Mouse (Mus musculus) NIH3T3 (cell line): ENCODE measurements around the gene Kif26b.

Experiments
- DNase-seq: peaks from one replicate; pipeline ENCODE4 v3.0.0-alpha.2; 2012; ENCODE audit warnings: low read depth

Gene Kif26b

DNA sequence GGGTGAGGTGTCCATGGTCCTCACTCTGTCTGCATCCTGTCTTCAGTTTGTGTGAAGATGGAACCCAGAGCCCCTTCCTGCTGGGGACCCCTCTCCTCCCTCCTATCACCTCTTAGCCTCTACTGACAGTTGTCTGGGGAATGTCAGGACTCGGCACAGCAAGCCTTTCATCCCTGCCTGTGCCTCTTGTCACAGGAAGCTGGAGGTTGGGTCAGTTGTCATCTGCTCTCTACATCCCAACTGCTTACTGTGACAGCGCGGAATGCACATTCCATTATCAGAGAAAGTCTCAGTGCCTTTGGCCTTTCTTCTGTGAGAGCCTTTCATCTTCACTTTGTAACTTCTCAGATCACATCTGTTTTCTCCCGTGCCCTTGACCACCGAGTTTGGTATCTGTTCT, 132.6 kb downstream of the Kif26b start:
- no peak for DNase-seq

- DNase-seq = no peak
Observed at GRCm38 (mm10) chr1:178663539-178663938, 134.6 kb downstream of the Kif26b start.

DNA sequence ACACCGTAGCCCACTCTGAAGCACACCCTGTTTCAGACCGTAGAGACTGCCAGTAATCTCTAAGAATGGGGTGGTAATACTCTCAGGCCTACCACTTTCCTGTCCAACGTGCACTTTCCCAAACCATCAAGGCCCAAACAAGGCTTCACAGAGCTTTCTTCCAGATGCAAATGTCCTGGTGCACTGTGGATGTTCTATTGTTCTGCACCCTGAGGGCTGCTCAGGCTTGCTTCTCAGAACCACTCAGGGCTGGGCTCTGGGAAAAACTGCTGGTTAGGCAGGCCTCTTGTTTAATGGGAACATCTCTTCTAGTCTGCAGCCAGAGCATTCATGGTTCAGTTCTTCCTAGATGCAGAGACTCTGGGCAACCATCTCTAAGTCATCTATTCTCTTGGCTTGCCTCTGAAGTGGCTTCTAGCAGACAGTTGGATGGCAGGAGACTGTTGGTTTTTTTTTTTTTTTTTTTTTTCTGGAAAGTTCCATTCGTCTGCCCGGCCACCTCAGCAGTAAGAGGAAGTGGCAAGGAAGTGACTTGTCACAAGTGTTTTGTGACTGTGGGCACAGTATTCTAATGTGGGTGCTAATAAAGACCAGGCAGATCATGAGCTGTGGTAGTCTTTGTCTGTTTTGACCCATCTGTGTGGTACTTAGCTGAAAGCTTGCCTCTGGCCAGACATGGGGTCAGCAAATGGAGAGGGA, 135.5 kb downstream of the Kif26b start:
- no peak for DNase-seq

DNA sequence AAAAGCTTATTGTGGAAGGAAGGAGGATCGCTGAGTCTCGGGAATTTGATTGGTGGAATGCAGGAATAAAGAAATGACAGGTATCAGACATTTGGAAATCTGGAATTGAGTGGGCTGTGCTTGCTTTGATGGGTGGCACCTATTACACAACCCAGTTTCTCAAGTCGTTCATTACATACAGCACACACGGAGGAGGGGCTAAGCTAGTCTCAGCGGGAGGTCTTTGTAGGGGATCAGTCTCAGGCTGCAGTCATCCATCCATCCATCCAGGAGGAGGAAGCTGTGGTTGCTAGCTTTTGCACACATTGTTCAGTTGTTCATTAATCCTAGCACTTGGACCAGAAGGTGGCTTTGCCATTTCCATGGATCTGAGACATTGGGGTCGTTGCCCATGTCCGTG, 137.6 kb downstream of the Kif26b start:
- DNase-seq = no peak

DNA sequence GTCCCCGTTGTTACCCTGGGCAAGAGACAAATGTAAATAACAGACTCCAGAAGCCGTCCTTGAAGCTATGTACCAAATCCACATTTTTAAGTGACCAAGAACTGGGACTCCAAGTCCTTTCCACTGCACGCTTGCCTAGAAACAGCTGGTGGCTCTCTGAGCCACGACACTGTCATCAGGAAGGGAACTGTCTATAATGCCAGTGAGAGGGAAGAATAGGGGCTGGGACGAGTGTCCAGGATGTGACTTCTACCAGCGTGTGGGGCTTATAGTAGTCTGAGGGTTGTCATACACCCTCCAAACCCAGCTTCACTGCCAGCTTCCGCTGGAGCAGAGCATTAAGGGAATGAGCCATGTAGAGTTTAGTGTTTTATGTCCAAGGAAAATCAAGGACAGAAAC, 138.9 kb downstream of the Kif26b start:
- no peak for DNase-seq

DNA sequence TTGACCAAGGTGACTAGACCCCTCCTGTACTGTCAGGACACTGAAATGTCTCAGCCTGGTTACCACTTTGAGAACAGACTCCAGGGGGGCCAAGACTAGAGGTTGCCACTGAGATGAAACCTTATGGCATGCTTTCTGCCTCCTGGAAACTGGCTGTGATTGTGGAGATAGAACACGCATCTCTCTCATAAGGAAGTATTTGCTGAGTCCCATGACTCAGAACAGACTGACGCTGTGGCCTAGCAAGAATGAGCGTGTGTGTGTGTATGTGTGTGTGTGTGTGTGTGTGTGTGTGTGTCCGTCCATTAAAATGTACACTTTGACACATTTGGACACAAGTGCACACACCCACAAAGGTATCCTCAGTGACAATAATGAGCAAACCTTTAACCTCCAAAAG, 140.0 kb downstream of the Kif26b start:
- DNase-seq = no peak

GRCm38 (mm10) chr1:178673051-178673450, 144.1 kb downstream of the Kif26b start:
- DNase-seq = no peak

DNA sequence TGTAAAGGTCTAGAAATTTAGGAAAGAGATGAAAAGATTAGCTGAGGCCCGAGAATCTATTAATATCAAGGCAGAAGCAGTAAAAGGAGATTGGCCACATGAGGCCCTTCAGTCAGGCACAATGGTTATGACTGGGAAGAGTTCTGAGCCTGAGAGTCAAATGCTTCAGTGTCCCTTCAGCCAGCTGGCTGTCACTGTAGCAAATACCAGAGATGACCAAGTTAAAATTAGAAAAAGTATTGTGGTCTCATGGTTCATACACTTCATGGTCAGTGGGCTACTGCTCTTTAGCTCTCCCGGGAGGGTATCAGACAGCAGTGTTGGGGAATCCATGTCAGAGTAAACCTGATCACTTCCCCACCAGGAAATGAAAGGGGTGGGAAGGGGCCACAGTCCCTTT, 144.6 kb downstream of the Kif26b start:
- DNase-seq = no peak

DNA sequence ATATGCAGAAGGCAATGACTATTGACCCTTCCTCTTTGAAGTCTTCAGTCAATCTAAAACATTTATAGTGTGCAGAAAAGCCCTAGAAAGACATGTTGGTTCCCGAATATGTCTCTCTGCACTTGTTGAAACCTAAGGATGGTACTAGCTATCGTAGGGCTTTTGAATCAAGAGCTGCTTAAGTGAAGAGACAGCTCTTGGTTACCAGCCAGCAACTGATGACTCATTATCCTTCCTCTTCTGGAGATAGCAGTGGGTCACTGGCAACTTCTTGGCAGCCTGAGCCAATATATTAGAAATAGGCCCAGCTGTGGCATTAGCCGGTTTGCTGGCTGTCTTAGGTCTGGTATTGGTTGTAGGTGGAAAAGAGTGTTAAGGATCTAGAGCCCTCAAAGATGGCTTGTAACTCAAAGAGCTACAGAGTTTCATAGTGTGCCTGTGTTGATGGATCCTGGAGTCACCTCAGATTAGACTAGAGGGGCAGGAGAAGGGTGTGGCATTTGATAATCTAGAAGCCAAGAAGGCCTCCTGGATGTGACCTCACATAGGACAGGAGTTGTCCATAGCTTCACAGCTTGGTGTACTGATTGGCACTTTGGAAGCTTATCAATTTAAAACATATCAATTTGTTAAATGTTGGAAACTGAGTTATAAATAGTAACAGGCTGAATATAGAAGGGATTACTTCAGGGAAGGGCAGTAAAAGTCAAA, 146.8 kb downstream of the Kif26b start:
- peak; percentile 71 for DNase-seq

- no peak for DNase-seq
Observed at GRCm38 (mm10) chr1:178677160-178677559, 148.2 kb downstream of the Kif26b start.

DNA sequence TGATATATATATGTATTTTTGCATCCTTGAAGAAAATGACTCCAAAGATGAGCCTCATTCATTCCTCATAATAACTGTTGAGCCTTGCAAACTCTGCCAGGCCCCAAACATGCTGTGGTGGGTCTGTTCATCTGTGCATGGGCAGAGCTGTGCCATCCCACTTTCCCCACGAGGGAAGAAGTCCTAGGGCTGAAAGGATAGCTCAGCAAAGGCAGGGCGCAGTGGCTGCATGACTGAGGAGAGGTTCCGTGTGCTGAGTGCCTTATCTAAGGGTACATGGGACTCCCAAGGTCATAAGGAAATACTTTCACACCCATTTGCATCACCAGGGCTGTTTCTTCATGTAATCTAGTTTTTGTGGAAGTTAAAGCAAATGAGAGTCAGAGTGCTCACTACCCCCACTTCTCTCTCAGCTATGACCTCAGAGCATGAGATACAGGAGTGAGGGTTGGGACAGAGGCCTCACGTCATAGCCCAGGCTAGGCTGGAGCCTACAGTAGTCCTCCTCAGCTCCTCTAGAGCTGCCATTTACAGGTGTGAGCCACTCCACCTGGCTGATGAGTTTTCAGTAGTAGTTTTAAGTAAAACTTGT, 148.8 kb downstream of the Kif26b start:
- no peak for DNase-seq

DNA sequence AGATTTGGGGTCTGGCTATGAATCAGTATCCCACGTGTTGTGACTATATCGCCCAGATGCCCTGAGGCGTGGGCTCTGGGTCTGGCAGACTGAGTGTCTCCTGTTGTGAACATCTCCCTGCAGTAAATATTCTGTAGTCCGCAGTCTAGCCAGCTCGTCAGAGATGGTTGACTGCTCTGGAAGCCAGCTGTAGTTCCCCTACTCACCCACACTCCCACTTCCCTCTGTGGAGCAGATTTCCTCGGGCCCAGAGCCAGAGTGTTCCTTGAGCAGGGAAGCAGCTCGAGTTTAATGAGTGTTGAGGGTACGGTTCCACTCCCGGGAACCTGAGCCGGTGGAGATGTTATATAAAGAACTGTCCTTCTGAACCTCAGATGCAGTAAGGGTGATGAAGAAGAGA, 154.7 kb downstream of the Kif26b start:
- DNase-seq = no peak

GRCm38 (mm10) chr1:178684991-178685680, 156.2 kb downstream of the Kif26b start:
- DNase-seq = peak; percentile 5

DNA sequence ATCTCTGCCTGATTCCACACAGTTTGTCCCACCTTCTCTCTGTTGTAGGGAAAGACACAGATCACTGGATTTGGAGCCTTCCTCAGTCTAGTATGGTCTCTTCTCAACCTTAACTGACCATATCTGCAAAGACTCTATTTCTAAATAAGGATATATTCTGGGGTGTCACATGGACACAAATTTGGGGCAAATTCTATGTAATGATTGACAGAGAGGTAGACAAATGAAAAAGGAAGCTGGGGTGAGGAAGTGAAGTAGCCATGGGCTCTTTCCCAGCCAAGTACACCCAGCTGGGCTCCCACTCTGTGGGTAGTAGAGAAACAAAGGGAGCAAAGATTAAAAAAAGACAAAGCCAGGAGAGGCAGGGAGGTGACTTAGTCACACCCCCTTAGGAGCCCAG, 158.0 kb downstream of the Kif26b start:
- DNase-seq = no peak

DNA sequence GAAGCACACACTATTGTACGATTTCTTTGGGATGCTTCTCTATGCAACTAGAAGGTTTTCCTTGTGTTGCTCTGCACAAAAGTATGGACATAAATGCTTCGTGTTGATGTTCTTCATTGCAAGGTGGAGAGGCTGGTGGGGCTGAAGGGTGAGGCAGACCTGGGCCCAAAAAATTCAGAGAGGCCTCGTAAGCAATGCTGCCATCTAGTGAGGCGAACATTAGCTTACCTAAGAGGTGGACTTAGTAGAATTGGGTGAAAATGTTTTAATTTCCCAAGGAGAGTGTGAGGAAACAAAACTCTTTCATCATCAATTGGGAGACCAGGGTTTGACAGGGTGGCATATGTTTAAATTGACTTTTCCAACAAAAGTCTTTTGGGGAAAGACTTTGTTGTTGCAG, 160.6 kb downstream of the Kif26b start:
- peak; percentile 7 for DNase-seq

- DNase-seq = no peak
Observed at GRCm38 (mm10) chr1:178691679-178692078, 162.8 kb downstream of the Kif26b start.

- DNase-seq = no peak
Observed at GRCm38 (mm10) chr1:178700102-178700501, 171.2 kb downstream of the Kif26b start.

DNA sequence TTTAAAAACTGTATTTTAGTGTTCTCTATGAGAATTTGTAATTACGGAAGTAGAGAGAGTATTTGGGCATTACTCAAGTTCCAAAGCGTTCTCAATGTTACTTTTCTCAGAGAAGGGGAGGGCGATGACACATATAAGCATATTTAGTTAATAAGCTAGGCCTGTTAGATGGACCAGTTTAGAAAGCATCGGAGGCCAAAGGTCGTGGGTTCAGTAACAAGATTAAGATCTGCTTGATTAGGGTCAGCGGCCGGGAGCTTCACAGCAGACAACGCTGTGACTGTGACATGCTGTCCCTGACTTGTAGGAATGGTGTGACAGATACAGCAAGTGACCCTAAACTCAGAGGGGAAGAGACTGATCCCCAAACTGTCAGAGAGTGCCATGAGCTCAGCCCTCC, 174.6 kb downstream of the Kif26b start:
- DNase-seq = no peak

DNA sequence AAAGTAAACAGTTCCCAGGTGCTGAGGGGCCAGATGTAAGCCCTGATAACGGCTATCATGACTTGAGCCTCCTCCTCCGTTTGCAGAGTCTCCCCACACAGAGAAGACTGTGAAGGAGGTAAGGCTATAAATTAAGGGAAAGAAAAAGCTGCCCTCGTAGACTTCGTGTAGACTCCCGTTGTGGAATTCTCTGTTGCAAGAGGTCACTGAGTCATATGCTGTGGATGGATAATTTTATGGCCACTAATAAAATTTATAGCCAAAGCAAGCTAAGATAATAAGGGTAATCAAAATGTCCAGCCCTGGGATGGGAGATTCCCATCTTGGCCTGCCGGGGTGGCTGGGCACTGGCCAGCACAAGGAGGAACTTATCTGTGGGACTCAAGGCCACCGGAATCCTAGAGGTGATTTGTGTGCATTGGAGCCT, 179.0 kb downstream of the Kif26b start:
- DNase-seq = peak; percentile 52

DNA sequence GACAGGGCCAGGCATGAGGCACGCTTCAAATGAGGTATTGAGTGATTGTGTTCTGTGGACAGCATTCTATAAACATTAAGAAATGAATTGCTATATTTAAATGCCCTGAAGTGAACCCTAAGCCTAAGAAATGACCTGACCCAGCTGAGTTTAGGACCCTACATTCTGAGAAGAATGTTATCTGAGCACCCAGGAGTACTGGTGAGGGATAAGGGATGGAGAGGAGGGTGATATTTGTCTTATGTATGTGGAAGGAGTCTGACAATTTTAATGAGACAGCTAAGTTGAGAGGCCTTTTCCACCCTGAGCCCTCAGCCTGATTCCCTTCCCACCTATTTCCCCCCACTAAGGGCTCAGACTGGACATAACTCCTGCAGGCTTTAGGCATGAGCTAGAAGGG, 179.4 kb downstream of the Kif26b start:
- no peak for DNase-seq

DNA sequence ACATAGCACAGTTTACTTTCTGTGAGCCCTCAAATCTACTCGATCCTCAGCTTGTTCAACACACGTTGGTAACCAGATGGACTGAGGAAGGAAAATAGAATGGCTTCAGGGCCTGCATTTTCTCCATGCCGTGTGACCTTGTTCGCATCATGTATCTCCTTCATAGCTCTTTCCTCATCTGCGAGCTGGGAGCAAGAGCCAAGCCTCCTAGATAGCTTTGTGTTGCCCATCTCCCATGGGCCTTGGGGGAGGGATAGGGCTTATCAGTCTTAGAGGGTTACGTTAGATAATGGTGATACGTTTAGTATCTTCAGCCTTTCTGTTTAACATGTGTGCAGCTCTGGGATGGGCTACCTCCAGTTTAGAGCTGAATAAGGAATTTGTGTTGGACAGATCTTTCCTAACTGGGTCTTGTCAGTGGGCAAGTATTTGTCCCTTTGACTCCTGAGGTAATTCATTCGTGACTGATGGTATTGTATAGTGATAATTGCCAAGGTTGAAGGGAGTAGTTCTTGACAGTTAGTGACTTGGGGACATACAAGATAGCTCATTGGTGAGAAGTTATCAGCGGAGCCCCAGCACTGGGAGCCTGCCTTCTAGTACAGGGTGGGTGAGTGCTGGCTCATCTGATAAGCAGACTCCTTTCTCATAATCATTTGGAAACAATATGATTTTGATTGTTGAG, 183.4 kb downstream of the Kif26b start:
- DNase-seq = no peak

DNA sequence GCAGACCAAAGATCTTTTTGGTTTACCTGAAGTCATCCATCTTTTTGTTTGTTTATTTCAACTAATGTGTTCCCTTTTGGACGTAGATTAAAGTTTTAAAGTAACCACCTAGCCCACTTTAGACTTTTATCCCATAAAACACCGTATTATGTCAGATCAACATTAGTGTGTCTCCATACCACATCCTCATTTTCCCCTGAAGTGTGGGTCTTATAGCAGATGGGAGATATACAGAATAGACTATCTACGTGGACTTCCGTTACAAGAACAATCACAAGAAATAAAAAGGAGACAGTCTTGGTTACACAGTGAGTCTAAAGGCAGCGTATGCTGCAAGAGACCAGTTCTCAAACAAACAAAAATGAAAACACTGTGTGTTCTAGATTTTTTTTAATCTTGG, 185.3 kb downstream of the Kif26b start:
- DNase-seq = no peak
